Mouse (Mus musculus): ENCODE measurements around the gene Prss38. TPM values are rescaled to one million over a fixed set of nuclear protein-coding genes. Genes with fewer than 3 reads are reported as not detected.

Gene Prss38
- polyA plus RNA-seq, 1 experiment from 2014 or later = not detected

DNA sequence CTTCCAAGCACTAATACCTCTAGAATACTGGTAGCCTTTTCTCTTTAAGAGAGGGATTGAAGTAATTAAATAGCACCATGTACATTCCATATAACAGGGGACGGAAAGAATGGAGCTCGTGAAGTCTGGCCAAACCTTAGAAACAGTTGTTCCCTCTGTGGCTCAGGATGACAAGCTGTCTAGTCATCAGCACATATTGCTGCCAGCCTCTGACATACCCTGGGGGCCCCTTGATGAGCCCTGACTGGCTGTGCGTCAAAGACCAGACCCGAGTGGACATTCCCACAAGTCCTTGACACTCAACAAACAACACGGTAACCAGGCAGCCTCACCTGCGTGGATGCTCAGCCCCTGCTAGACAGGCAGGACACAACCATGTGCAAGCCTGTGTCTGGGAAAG is 36.6 kb upstream of the Prss38 start:
- no peaks in the 10 kb centered on the region for H3K9me3 ChIP-seq (ENCODE audit: control insufficient read depth)
- no peak for TF ChIP-seq CTCF (IDR thresholded peaks at IDR 0.05; ENCODE audit: low read depth)
- H3K4me1 ChIP-seq (replicated peaks; ENCODE audit: control insufficient read depth, insufficient read depth, low read length) = no peaks in the 10 kb centered on the region
- H3K4me3 ChIP-seq (ENCODE audit: low read depth, low read length) = no peak overlapping the region
- no peaks in the 10 kb centered on the region for H3K27me3 ChIP-seq (replicated peaks; ENCODE audit: control insufficient read depth, insufficient read depth, low read length)
- 70% methylated on average over 6 of the region's 6 CpGs for WGBS
- peaks cover 13% of the 10 kb centered on the region for H3K36me3 ChIP-seq (ENCODE audit: control insufficient read depth, insufficient read depth)
- no peak for ATAC-seq
- no peak overlapping the region for H3K27ac ChIP-seq (ENCODE audit: low read depth, low read length)
- H3K9ac ChIP-seq (ENCODE audit: low read depth, low read length) = no peak overlapping the region
- H3K4me2 ChIP-seq (replicated peaks; ENCODE audit: low read depth) = no peak overlapping the region

GRCm38 (mm10) chr11:59410851-59411250 is 35.4 kb upstream of the Prss38 start:
- WGBS = 64% methylated on average over 2 of the region's 2 CpGs
- TF ChIP-seq CTCF (IDR thresholded peaks at IDR 0.05; ENCODE audit: low read depth) = no peak
- no peak for ATAC-seq

GRCm38 (mm10) chr11:59405761-59406160 is 30.3 kb upstream of the Prss38 start:
- peaks cover 25% of the 10 kb centered on the region; the same call in 1 of the 2 replicates for H3K36me3 ChIP-seq (ENCODE audit: control insufficient read depth, insufficient read depth)
- H3K4me1 ChIP-seq (replicated peaks; ENCODE audit: control insufficient read depth, insufficient read depth, low read length) = no peaks in the 10 kb centered on the region
- no peak overlapping the region for H3K4me3 ChIP-seq (ENCODE audit: low read depth, low read length)
- no peak for ATAC-seq
- H3K27ac ChIP-seq (ENCODE audit: low read depth, low read length) = no peak overlapping the region
- H3K9ac ChIP-seq (ENCODE audit: low read depth, low read length) = no peak overlapping the region
- H3K9me3 ChIP-seq (ENCODE audit: control insufficient read depth) = no peaks in the 10 kb centered on the region
- WGBS = 77% methylated on average over 1 of the region's 1 CpGs
- H3K4me2 ChIP-seq (replicated peaks; ENCODE audit: low read depth) = no peak overlapping the region
- H3K27me3 ChIP-seq (replicated peaks; ENCODE audit: control insufficient read depth, insufficient read depth, low read length) = no peaks in the 10 kb centered on the region
- no peak for TF ChIP-seq CTCF (IDR thresholded peaks at IDR 0.05; ENCODE audit: low read depth)

More at GRCm38 (mm10) chr11:59410851-59411250, 35.4 kb upstream of the Prss38 start:
- Histone ChIP-seq H3K4me1 (replicated peaks; ENCODE audit: control insufficient read depth, insufficient read depth, low read length) (no peaks in the 10 kb centered on the region), H3K9me3 (ENCODE audit: control insufficient read depth) (no peaks in the 10 kb centered on the region), H3K9ac (ENCODE audit: low read depth, low read length) (no peak overlapping the region), H3K4me3 (ENCODE audit: low read depth, low read length) (no peak overlapping the region), H3K27ac (ENCODE audit: low read depth, low read length) (no peak overlapping the region), H3K36me3 (ENCODE audit: control insufficient read depth, insufficient read depth) (peaks cover 15% of the 10 kb centered on the region; the same call in 1 of the 2 replicates), H3K4me2 (replicated peaks; ENCODE audit: low read depth) (no peak overlapping the region), H3K27me3 (replicated peaks; ENCODE audit: control insufficient read depth, insufficient read depth, low read length) (no peaks in the 10 kb centered on the region)

DNA sequence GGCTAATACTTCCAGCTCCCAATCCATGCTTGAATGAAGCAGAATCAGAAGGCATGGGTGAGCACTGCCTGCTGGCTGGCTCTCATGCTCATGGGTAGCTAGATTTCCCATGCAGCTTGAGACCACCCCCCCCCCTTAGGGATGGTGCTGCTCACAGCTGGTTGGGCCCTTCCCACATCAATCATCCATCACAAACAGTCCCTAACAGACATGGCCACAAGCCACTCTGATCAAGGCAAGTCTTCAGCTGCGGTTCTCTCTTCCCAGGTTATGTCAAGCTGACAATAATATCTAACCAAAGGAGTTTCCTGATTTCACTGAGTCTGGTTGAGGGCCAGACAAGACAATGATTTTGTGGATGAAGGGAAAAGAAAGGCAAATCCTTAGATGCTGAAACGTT is 25.4 kb upstream of the Prss38 start:
- no peaks in the 10 kb centered on the region for H3K4me1 ChIP-seq (replicated peaks; ENCODE audit: control insufficient read depth, insufficient read depth, low read length)
- H3K36me3 ChIP-seq (ENCODE audit: control insufficient read depth, insufficient read depth) = peaks cover 10% of the 10 kb centered on the region; the same call in 1 of the 2 replicates
- no peaks in the 10 kb centered on the region for H3K9me3 ChIP-seq (ENCODE audit: control insufficient read depth)
- ATAC-seq = no peak
- 67% methylated on average over 2 of the region's 2 CpGs for WGBS
- H3K4me3 ChIP-seq (ENCODE audit: low read depth, low read length) = no peak overlapping the region
- no peak for TF ChIP-seq CTCF (IDR thresholded peaks at IDR 0.05; ENCODE audit: low read depth)
- no peak overlapping the region for H3K27ac ChIP-seq (ENCODE audit: low read depth, low read length)
- no peak overlapping the region for H3K4me2 ChIP-seq (replicated peaks; ENCODE audit: low read depth)
- H3K9ac ChIP-seq (ENCODE audit: low read depth, low read length) = no peak overlapping the region
- no peaks in the 10 kb centered on the region for H3K27me3 ChIP-seq (replicated peaks; ENCODE audit: control insufficient read depth, insufficient read depth, low read length)

GRCm38 (mm10) chr11:59399830-59400229 is 24.4 kb upstream of the Prss38 start:
- no peaks in the 10 kb centered on the region for H3K9me3 ChIP-seq (ENCODE audit: control insufficient read depth)
- H3K9ac ChIP-seq (ENCODE audit: low read depth, low read length) = no peak overlapping the region
- 77% methylated on average over 8 of the region's 8 CpGs for WGBS
- H3K27ac ChIP-seq (ENCODE audit: low read depth, low read length) = no peak overlapping the region
- no peaks in the 10 kb centered on the region for H3K4me1 ChIP-seq (replicated peaks; ENCODE audit: control insufficient read depth, insufficient read depth, low read length)
- ATAC-seq = no peak
- no peak for TF ChIP-seq CTCF (IDR thresholded peaks at IDR 0.05; ENCODE audit: low read depth)
- no peak overlapping the region for H3K4me2 ChIP-seq (replicated peaks; ENCODE audit: low read depth)
- H3K4me3 ChIP-seq (ENCODE audit: low read depth, low read length) = no peak overlapping the region
- no peaks in the 10 kb centered on the region for H3K27me3 ChIP-seq (replicated peaks; ENCODE audit: control insufficient read depth, insufficient read depth, low read length)
- peaks cover 10% of the 10 kb centered on the region; the same call in 1 of the 2 replicates for H3K36me3 ChIP-seq (ENCODE audit: control insufficient read depth, insufficient read depth)

GRCm38 (mm10) chr11:59397536-59398371 is 22.3 kb upstream of the Prss38 start:
- Histone ChIP-seq H3K4me3 (ENCODE audit: low read depth, low read length) (no peak overlapping the region), H3K4me1 (replicated peaks; ENCODE audit: control insufficient read depth, insufficient read depth, low read length) (no peaks in the 10 kb centered on the region), H3K36me3 (ENCODE audit: control insufficient read depth, insufficient read depth) (peaks cover 5% of the 10 kb centered on the region; the same call in 1 of the 2 replicates), H3K27me3 (replicated peaks; ENCODE audit: control insufficient read depth, insufficient read depth, low read length) (no peaks in the 10 kb centered on the region), H3K27ac (ENCODE audit: low read depth, low read length) (no peak overlapping the region), H3K4me2 (replicated peaks; ENCODE audit: low read depth) (no peak overlapping the region), H3K9me3 (ENCODE audit: control insufficient read depth) (no peaks in the 10 kb centered on the region), H3K9ac (ENCODE audit: low read depth, low read length) (no peak overlapping the region)
- no peak for ATAC-seq
- TF ChIP-seq CTCF (IDR thresholded peaks at IDR 0.05; ENCODE audit: low read depth) = no peak
- WGBS = 46% methylated on average over 22 of the region's 22 CpGs
